Mouse (Mus musculus) testis, postnatal 10 days (tissue): ENCODE measurements around the gene Camk1d.

Experiments
- DNase-seq: peaks from one replicate; pipeline ENCODE4 v3.0.0; 2021; ENCODE audit warnings: low spot score

The Camk1d gene

GRCm38 (mm10) chr2:5478256-5478655, 236.1 kb downstream of the Camk1d start:
- DNase-seq, result no peak

GRCm38 (mm10) chr2:5477525-5477924, 236.8 kb downstream of the Camk1d start:
- DNase-seq, result no peak

DNA sequence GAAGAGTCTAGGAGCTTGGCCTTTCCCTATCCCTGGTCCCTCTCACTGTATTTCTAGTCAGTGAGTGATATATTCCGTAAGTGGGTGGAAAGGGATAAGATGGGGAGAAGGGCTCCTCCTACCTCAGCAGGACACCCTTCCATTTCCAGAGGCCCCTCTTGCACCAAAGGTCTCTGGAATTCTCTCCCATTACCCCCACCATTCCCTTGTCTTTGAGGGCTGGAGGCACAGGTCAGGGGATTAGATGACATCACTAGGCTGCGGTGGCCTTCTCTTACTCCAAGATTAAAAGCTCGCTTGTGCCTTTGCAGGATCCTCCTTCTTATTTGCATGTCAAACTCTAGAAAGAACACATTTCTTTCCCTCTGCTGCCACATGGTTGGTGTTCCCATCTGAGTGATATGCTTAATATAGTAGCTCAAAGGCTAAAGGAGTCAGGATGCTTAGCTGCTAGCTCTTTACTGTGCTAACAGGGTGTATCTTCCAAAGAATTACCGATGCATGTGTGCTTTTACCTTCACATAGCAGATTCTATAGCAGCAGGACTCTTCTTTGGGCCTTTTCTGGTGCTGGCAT, 244.9 kb downstream of the Camk1d start:
- DNase-seq, result no peak

GRCm38 (mm10) chr2:5467537-5467936, 246.8 kb downstream of the Camk1d start:
- DNase-seq, result no peak

DNA sequence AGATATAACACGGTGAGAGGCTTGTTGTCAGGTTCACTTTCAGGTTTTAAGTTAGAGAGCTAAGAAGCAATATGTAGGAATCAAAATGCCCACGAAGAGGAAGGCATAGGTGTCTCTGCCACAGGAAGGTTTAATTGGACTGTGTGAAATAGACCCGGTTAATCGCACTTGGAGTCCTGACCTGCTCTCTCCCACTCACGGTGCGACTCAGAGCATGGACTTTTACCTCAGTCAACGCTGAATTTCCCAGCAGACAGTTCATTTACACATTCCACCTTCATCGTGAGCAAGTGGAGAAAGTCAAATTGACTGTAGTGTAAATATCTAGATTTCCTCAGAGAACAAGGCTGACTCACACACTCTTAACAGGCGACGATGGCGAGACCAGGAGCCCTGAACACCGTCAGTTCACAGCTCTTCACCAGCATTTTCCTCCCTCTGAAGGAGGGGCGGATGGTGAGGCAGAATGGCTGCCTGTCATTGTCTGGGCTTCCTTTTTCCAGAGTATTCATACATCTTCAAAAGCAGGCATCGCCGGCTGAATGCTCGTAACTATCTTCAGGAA, 255.6 kb downstream of the Camk1d start:
- no peak for DNase-seq

GRCm38 (mm10) chr2:5458075-5458494, 256.2 kb downstream of the Camk1d start:
- DNase-seq, result no peak

DNA sequence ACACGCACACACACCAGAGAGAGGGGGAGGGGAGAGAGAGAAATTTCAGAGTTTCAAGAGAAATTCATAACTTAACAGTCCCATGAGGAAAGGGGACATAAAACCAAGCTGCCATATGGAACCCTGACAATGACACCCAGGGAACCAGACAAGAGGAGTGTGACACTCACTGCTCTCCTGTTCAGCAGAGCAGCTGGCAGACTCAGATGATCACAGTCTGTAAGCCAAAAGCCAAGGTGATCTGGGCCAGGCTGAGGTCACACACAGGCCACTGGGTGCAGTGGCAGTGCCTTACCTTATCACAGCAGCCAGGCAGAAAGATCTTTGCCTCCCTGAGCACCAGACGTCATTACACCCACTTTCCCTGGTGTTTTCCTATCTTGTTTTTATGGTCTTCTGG, 258.2 kb downstream of the Camk1d start:
- no peak for DNase-seq

DNA sequence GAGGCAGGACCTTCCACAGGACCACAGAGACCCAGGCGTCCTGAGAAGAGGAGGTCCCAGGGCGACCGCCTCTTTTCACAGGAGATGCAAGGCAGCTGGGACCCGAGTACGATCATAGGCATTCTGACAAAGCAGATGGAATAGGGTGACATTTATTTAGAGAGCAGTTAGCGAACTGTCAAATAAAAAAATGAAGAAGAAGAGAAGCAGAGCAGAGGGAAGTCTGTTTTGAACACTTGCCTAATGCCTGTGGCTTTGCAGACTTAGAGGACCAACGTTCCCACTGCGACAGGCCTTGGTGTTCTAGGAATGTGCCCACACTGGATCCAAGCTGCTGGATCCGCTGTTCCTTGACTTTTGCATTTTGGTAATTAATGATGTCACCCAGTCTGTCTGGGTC, 259.5 kb downstream of the Camk1d start:
- DNase-seq, result no peak

DNA sequence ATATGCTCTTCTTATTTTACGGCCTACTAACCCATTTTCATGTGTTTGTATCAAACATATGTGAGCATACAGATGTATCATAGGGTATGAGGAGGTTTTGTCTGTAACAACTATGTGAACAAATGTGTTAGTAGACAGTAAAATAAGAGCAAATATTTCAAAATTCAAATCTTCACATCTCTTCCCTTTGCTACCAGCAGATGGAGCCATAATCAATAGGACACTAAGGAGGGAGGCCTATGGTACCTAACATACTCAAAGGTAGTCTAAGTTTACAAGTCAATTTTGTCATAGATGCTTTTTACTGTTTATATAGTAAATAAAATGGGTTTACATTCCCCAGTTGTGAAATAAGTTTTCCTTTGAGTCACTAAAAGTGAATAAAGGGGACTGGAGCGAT, 262.7 kb downstream of the Camk1d start:
- no peak for DNase-seq

DNA sequence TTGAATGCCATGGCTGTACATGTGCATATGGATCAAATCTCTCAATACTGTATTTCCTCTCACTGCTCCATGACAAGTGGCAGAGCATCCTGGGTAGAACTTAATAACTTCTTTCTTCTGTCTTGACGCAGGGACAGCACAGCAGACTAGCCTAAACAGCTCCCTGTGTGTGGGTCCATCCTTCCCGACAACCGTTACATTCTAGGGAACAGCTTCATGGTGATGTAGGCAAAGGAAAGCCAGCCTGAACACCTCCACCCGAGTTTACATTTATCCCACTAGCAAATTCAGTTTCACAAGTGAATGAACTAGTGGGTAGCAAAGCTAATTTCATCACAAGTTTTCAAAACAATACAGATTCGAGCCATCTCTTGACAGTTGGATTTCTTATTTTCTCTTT, 269.0 kb downstream of the Camk1d start:
- DNase-seq, result no peak

DNA sequence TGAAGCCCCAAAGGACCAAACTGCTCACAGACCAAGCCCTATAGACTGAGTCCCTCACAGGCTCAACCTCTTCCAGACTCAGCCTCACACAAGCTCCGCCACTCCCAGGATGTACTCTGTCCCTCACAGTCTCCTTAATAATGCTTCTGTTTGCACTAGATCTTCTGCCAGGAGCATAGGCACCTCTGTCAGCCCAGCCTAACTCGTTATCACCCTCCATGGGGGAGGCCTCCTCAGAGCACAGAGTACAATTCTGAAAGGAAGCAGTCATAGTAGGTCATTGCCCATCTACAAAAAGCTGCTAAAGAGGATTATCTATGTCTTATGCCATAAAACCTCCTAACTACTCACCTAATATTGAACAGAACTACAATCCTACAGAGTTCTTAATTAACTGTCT, 276.6 kb downstream of the Camk1d start:
- DNase-seq, result no peak

DNA sequence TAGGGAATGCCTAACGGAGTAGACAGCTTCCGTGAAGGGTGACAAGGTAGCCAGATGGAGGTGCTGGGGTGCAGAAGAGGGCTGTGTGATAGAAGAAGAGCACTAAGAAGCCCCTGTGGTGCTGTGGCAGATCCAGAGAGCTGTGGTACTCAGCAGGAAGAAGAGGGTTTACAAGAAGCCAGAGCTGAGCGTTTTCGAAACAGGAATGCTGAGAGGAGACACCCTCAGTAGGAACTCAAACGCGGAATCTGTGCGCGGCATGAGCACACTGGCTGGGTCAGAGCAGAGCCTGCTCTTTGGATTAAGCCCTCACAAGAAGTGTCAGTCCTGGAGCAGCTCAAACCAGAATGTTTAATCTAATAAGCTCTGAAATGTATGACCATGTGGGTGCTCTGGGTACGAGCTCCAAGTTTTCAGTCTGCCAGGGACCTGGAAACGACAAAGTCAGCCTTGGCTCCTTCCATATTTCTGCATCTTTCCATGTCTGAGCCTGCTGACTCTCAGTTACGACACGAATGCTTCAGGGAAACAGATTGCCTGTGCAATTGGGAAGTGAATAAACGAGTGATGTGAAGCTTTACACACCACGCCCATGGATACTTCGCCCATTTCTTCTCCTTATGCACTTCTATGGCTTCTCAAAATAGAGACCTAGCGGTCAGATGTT, 278.6 kb downstream of the Camk1d start:
- no peak for DNase-seq

DNA sequence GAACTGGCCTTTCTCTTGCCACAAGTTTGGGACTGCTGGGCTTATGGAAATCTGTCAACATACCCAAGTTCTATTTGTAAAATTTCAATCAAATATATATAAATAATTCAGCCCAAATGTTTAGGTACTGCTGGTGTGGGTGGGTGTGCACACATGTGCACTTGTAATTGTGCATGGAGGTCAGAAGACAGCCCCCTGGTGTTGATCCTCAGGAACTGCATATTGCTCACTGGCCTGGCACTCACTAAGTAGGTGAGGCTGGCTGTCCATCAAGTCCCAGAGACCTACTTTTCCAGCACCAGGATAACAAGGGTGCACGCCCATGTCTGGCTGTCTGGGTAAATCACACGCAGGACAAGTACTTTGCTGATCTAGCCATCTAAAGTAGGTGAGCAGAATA, 283.0 kb downstream of the Camk1d start:
- DNase-seq, result no peak

GRCm38 (mm10) chr2:5429921-5430320, 284.4 kb downstream of the Camk1d start:
- DNase-seq, result no peak

DNA sequence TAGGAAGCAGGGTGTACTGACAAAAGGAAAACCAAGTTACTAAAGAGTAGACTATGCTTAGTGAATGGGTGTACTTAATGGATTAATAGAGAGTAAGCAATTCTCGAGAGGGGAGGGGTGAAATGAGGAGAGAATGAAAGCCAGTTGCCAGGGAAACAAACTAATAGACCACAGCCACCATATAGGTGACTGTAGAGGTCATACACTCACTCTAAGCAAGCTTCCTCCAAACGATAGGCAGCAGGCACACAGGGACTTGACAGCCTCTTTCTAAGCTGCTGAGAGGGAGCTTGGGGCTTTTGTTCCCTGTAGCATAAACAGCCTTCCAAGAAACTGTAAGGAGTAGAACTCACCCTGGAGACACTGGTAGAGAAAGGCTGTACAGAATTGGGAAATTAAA, 288.2 kb downstream of the Camk1d start:
- DNase-seq, result no peak

DNA sequence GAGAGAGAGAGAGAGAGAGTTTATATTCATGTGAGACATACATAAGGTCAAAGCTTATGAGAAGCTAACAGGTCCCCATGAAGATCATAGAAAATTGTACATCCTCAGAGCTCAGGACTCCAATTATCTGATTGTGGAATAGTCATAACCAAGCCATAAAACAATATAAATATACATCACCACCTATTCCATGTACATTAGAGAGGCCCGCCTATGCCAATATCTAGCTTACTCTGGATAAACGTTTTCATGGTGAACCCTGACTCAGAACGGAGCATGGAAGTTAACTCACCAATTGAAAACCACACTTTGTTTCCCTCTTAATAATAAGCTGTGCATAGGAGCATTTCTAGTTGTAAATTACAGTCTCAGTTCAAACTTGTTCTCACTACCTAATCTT, 288.7 kb downstream of the Camk1d start:
- no peak for DNase-seq

DNA sequence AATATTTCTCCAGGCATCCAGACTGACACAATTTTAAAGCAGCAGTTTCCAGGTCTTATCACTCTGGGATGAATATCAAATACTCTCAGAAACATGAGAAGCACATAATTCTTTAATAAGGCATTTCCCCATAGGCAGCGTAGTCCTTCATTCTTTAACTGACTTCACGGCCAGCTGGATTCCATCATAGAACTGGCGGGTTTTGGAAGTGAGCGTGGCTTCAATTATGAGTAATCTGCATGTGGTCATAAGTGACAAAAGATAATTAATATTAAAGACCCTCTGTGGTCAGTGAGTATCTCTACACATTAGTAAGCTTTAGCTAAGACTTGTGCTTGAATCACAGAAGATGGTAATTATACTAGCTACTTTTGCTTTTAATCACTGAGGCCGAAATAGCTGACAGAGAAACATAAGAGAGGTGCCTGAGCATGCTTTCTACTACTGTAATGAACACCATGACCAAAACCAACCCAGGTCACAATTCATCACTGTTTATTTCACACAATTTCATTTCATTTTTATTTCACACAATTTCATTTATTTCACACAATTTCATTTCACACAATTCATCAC, 293.6 kb downstream of the Camk1d start:
- no peak for DNase-seq

- no peak for DNase-seq
Measured at GRCm38 (mm10) chr2:5418802-5419201, 295.5 kb downstream of the Camk1d start.

DNA sequence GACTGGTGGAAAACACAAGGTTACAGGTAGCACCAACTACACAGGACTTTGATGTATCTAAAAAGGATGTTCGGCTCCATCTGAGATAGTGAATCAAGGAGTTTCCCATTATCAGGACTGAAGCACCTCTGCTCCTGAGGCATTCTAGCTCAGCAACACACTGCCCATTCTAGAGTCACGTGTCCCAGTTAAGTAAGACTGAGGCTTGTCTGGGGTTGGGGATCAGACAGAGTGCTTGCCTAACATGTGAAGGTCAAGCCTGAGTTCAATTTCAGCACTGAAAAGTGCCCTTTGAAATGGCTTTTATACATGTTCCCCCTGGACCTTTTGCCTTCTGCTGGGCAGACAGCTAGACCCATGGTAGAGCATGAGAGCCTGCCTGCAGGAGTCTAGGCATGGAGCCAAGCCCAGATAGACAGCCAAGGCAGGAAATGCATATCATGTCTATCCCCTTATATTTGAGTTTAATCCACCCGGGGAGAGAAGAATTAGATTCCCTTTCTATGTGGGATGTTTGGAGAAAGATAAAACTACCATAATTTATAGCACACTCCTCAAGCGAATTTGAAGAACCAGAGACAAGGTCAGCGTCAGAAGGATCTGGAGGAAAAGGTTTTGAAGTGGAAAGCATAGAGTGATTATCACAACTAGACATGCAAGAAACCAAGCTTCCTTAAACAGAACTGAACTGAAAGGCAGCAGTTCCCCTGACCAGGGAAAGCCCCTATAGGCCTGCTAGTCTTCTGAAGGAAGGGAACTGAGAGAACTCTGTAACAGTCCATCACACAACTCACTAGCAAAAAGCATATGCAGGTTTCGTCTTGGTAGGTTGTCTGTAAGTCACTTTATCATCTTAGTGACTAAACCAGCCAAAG, 296.9 kb downstream of the Camk1d start:
- DNase-seq, result no peak

DNA sequence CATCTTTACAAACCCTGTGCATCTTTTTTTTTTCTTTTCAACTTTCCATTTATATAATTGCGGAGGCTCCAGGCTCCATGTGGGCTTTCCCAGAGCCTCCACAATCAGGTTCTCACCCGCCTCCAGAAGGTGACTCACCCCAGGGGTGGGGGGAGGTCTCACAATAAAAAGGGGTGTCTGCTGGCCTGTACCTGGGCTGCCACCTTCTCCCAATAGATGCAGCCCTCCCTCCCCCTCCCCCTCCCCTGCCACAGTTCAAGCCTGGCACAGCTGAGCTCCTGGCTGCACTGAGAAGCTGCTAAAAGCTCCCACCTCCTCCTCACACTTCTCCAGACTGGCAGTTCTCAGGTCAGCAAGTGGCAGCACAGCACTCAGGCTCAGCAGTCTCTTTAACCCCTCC, 302.5 kb downstream of the Camk1d start:
- no peak for DNase-seq

DNA sequence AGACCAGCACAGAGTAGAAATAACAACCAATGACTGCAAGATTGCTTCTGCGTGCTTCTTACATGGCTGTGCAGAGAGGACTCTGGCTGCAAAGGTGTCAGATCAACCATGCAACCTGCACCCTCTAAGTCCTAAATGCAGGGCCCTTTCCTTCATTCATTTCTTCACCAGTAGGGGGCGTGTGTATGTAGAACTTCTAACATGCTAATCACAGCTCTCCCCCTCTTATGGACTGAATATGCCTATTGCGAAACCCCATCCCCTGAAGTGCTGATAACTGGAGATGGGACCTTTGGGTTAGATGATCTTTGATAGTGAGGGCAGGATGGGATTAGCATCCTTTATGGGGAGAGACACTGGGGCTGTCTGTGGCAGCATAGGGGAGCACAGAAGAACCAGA, 310.5 kb downstream of the Camk1d start:
- DNase-seq, result no peak

- no peak for DNase-seq
Measured at GRCm38 (mm10) chr2:5402036-5402435, 312.3 kb downstream of the Camk1d start.

GRCm38 (mm10) chr2:5398505-5398904, 315.8 kb downstream of the Camk1d start:
- DNase-seq, result no peak
